ENCODE assay signal across 25 mouse cellular contexts in genomic region chr7:102676225-102676624, GRCm38 (mm10). TPM values are rescaled to one million over a fixed set of nuclear protein-coding genes. Genes with fewer than 3 reads are reported as not detected.
"Had no signal": no experiment of that assay in that cellular context is flagged by ENCODE, and none has a peak within 500 bp of the region (broad histone marks: within the 10 kb centered on the region; RNA-seq: fewer than 3 reads in every experiment).

No protein-coding gene starts in this region.

- ATAC-seq: hindbrain, embryonic 16.5 days; inflammation-experienced regulatory T-cells, adult 6 months; intestine, embryonic 15.5 days; intestine, postnatal 0 days had no signal

- DNase-seq: gastrocnemius, postnatal 14 days; gastrocnemius, postnatal 36 days; heart, adult 18-20 months; heart, postnatal 14 days; heart, postnatal 36 days; kidney, adult 18-20 months; kidney, adult 8-10 months; kidney, postnatal 10 days; kidney, postnatal 25 days; kidney, postnatal 4 days; liver; liver, embryonic 13.5 days had no signal

RNA-seq across cellular contexts. Expression of gene Olfr556, which starts 11.5 kb away (rescaled TPM):
- total RNA-seq: gastrocnemius, adult 18-20 months; gastrocnemius, adult 8-10 months; gastrocnemius, postnatal 14 days; gastrocnemius, postnatal 36 days; heart, adult 18-20 months; heart, postnatal 14 days; heart, postnatal 36 days; layer of hippocampus, adult 2 months; layer of hippocampus, postnatal 10 days; left cerebral cortex, adult 18-20 months; left cerebral cortex, adult 8-10 months; left cerebral cortex, postnatal 10 days; left cerebral cortex, postnatal 25 days had no signal

RNA-seq across cellular contexts. Expression of gene Olfr555, which starts 17.6 kb away (rescaled TPM):
- total RNA-seq: gastrocnemius, adult 18-20 months; gastrocnemius, adult 8-10 months; gastrocnemius, postnatal 14 days; gastrocnemius, postnatal 36 days; heart, adult 18-20 months; heart, postnatal 14 days; heart, postnatal 36 days; layer of hippocampus, adult 2 months; layer of hippocampus, postnatal 10 days; layer of hippocampus, postnatal 25 days; left cerebral cortex, adult 18-20 months; left cerebral cortex, adult 8-10 months; left cerebral cortex, postnatal 10 days; left cerebral cortex, postnatal 25 days had no signal

RNA-seq across cellular contexts. Expression of gene Olfr557, which starts 19.5 kb away (rescaled TPM):
- total RNA-seq: gastrocnemius, adult 18-20 months; gastrocnemius, adult 8-10 months; gastrocnemius, postnatal 14 days; gastrocnemius, postnatal 36 days; heart, adult 18-20 months; heart, postnatal 14 days; heart, postnatal 36 days; layer of hippocampus, adult 2 months; layer of hippocampus, postnatal 10 days; layer of hippocampus, postnatal 25 days; left cerebral cortex, adult 18-20 months; left cerebral cortex, adult 8-10 months; left cerebral cortex, postnatal 10 days; left cerebral cortex, postnatal 25 days had no signal
